Mouse (Mus musculus) liver, adult 2 months (tissue): ENCODE measurements around the gene Hivep2.
A peak's percentile ranks its signal among the peaks of the same experiment; 100 is the strongest.

Source experiments
- CTCF ChIP-seq: fragments of 200-500 bp; IDR thresholded peaks from 2 replicates; pipeline ENCODE4 v1.5.1; 2011; ENCODE audit warnings: low read depth, low read length, control low read depth
- POLR2A ChIP-seq: fragments of 200-500 bp; IDR thresholded peaks from 2 replicates; pipeline ENCODE4 v1.6.1; 2011; ENCODE audit warnings: low read length, control low read depth; ENCODE audit not compliant: insufficient read depth; ENCODE audit errors: extremely low read depth

- TF ChIP-seq CTCF, result peak; percentile 50
- no peak for TF ChIP-seq POLR2A
Measured at GRCm38 (mm10) chr10:14089488-14089887, 123.6 kb downstream of the Hivep2 start.
